Comparison of ENCODE assay signal across 7 mouse cellular contexts in genomic region chr3:114029971-114030635, GRCm38 (mm10). TPM values are rescaled to one million over a fixed set of nuclear protein-coding genes. Genes with fewer than 3 reads are reported as not detected.
DNase-seq lines count a peak whose midpoint lies in the region; ATAC-seq and TF ChIP-seq lines count a peak whose summit lies in the region.

Col11a1 (plus strand) TSS chr3:114030540.

- H3K27ac ChIP-seq in kidney, adult 2 months (ENCODE audit: insufficient read depth, low read depth, low read length): no peak within 1 kb of the TSS
- H3K27ac ChIP-seq in limb, embryonic 11.5 days (replicated peaks; ENCODE audit: low read depth, low read length): peak within 1 kb of the TSS; percentile 68

- H3K79me2 ChIP-seq in myocyte (ENCODE audit: control insufficient read depth, insufficient read depth): no peaks in the 10 kb centered on the region

- H3K9ac ChIP-seq in limb, embryonic 11.5 days (ENCODE audit: low read length): peak within 1 kb of the TSS; percentile 55

- DNase-seq in adrenal gland, postnatal 25 days: peak; percentile 60
- DNase-seq in embryo, embryonic 10.5 days (ENCODE audit: low spot score): peak; percentile 97
- peak; percentile 64 for DNase-seq in gastrocnemius, postnatal 25 days
- peak; percentile 21 for DNase-seq in kidney, adult 2 months
- peak; percentile 93 for DNase-seq in limb, embryonic 11.5 days (ENCODE audit: low spot score)
- DNase-seq in testis, postnatal 14 days (ENCODE audit: low spot score): peak; percentile 60

- H3K4me2 ChIP-seq in limb, embryonic 11.5 days (ENCODE audit: low read depth, severe bottlenecking): peak within 1 kb of the TSS; percentile 79
- H3K4me2 ChIP-seq in myocyte (ENCODE audit: low read depth): peak within 1 kb of the TSS; percentile 83

- H3K36me3 ChIP-seq in kidney, adult 2 months (ENCODE audit: control insufficient read depth, insufficient read depth, low read length): no peaks in the 10 kb centered on the region
- no peaks in the 10 kb centered on the region for H3K36me3 ChIP-seq in limb, embryonic 11.5 days (ENCODE audit: control insufficient read depth, insufficient read depth, low read length)
- no peaks in the 10 kb centered on the region for H3K36me3 ChIP-seq in myocyte (ENCODE audit: control insufficient read depth, insufficient read depth)

- peak within 1 kb of the TSS; percentile 43 for H3K4me3 ChIP-seq in kidney, adult 2 months (ENCODE audit: insufficient read depth, low read depth, low read length)
- peak within 1 kb of the TSS; percentile 57 for H3K4me3 ChIP-seq in limb, embryonic 11.5 days (ENCODE audit: low read depth, low read length)
- peak within 1 kb of the TSS; percentile 27 for H3K4me3 ChIP-seq in myocyte

- 1% methylated on average over 19 of the region's 19 CpGs for WGBS in kidney, adult 2 months
- WGBS in limb, embryonic 11.5 days: under 1% methylated on average over 18 of the region's 19 CpGs

- peak; percentile 99 for ATAC-seq in limb, embryonic 11.5 days (ENCODE audit: insufficient number of reproducible peaks, low FRiP score, low TSS enrichment, low read depth)

- H3K9me3 ChIP-seq in limb, embryonic 11.5 days (ENCODE audit: control insufficient read depth, low read length): no peaks in the 10 kb centered on the region

- H3ac ChIP-seq in myocyte (ENCODE audit: control insufficient read depth, insufficient read length): no peak within 1 kb of the TSS

- H3K27me3 ChIP-seq in kidney, adult 2 months (replicated peaks; ENCODE audit: control insufficient read depth, insufficient read depth, low read length): 0 out of 2 replicates have a peak, but pooled peaks cover 2% of the 10 kb centered on the region
- no peaks in the 10 kb centered on the region for H3K27me3 ChIP-seq in limb, embryonic 11.5 days (ENCODE audit: control insufficient read depth, insufficient read depth, low read length)
- H3K27me3 ChIP-seq in myocyte (ENCODE audit: control insufficient read depth, insufficient read depth, insufficient read length): no peaks in the 10 kb centered on the region

- no peak for TF ChIP-seq CTCF in kidney, adult 2 months (conservative IDR thresholded peaks at IDR 0.05; ENCODE audit: insufficient read depth, insufficient read length, low read depth, low read length)

- H3K4me1 ChIP-seq in kidney, adult 2 months (ENCODE audit: control insufficient read depth, insufficient read depth, low read length): 0 out of 2 replicates have a peak, but pooled peaks cover 3% of the 10 kb centered on the region
- no peaks in the 10 kb centered on the region for H3K4me1 ChIP-seq in limb, embryonic 11.5 days (ENCODE audit: control insufficient read depth, insufficient read depth, low read length)

- no peak for TF ChIP-seq POLR2A in kidney, adult 2 months (IDR thresholded peaks at IDR 0.05; ENCODE audit: low read depth, low read length)
- TF ChIP-seq POLR2A in myocyte (IDR thresholded peaks at IDR 0.05; ENCODE audit: insufficient read length, low read depth): no peak

TF ChIP-seq in myocyte, 11 proteins besides CTCF, POLR2A, EP300 and RAD21:
- no peak for TF ChIP-seq MYOG (IDR thresholded peaks at IDR 0.05; ENCODE audit: control insufficient read depth in 1 of 3, insufficient read depth in 1 of 3, insufficient read length in 2 of 3, low read depth in 2 of 3)
- no peak for TF ChIP-seq MYOD1 (IDR thresholded peaks at IDR 0.05; ENCODE audit: control insufficient read depth in 1 of 3, insufficient read length in 2 of 3, low read depth in 2 of 3)
- no peak for TF ChIP-seq MAX (IDR thresholded peaks at IDR 0.05; ENCODE audit: low read depth)

RNA-seq across cellular contexts. Expression of gene Col11a1, which starts in this region (rescaled TPM):
- total RNA-seq in adrenal gland, postnatal 25 days (2021): 1.1 and 1.4 TPM in 2 replicates
- total RNA-seq in gastrocnemius, postnatal 25 days (2021): 10 to 100 TPM in 1 of 2 experiments, 1 to 10 TPM in 1; 4.8 to 11.7 TPM
- polyA plus RNA-seq in kidney, adult 2 months (2012; rRNA removed): 0.06 and 0.29 TPM in 2 replicates
- polyA plus RNA-seq in limb, embryonic 11.5 days (2014; fragmentation: Nextera tagmentation; extraction: Ambion mirVana): 17.8 and 20.4 TPM in 2 replicates
- polyA plus RNA-seq in myocyte (2012; fragmentation: generic; extraction: Trizol): 0.50 TPM

Comparison
In these comparisons a context has a peak if more than half of its experiments do, and no peak if none do; other contexts are left out.
1. RNA of gene Col11a1 (polyA plus RNA-seq): 17.8 to 20.4 TPM in limb, embryonic 11.5 days; 0.50 TPM in myocyte (single experiment) and 0.06 to 0.29 TPM in kidney, adult 2 months; every median in the first group is over 10 times any median in the second.
2. Peak in DNase-seq and H3K4me3 ChIP-seq in kidney, adult 2 months; RNA of the gene not detected or under 1 TPM.
3. DNase-seq: peak in every context shown above with its lines; median percentile 97 in embryo, embryonic 10.5 days; 93 in limb, embryonic 11.5 days; 64 in gastrocnemius, postnatal 25 days; 60 in adrenal gland, postnatal 25 days; 60 in testis, postnatal 14 days; 21 in kidney, adult 2 months.
4. Peak in every context shown above with its lines, with median percentiles within 50 percentile points of each other: H3K4me3 ChIP-seq.